Mouse (Mus musculus): ENCODE results near the gene Gm6763. TPM values are rescaled to one million over a fixed set of nuclear protein-coding genes. Genes with fewer than 3 reads are reported as not detected.
"Not testable (repeated sequence)": the region's sequence is repeated elsewhere in the genome, so short reads cannot be mapped to it uniquely, and the experiment has no call there.

The Gm6763 gene
- polyA plus RNA-seq (2015; fragmentation: Nextera tagmentation; extraction: Ambion mirVana), result not detected in 2 replicates

DNA sequence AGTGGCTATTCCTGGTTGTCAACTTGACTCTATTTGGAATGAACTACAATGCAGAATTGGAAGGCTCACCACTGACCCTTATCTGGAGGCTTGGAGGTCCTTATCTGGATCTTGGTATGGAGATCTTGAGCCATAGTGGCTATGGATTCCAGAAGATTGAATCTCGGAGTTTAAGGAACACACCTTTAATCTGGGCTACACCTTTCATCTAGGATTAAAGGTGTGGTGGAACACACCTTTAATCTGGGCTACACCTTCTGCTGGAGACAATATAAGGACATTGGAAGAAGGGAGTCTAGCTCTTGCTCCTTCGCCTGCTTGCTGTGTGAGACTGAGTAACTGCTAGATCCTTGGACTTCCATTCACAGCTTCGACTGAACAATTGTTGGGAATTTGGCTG, at the start of gene Gm6763:
TSS of gene Gm6763 (plus strand) at position 301 of the 400 bp plus-strand sequence.
- H3K4me3 ChIP-seq (replicated peaks); H3K9ac ChIP-seq; H3K27ac ChIP-seq; H3K9me3 ChIP-seq; H3K27me3 ChIP-seq (replicated peaks); ATAC-seq (ENCODE audit: insufficient read depth, low FRiP score, low read depth); H3K4me2 ChIP-seq; H3K36me3 ChIP-seq; H3K4me1 ChIP-seq: not testable (repeated sequence)
- WGBS, result no CpG with 5 or more reads among the region's 3 CpGs

DNA sequence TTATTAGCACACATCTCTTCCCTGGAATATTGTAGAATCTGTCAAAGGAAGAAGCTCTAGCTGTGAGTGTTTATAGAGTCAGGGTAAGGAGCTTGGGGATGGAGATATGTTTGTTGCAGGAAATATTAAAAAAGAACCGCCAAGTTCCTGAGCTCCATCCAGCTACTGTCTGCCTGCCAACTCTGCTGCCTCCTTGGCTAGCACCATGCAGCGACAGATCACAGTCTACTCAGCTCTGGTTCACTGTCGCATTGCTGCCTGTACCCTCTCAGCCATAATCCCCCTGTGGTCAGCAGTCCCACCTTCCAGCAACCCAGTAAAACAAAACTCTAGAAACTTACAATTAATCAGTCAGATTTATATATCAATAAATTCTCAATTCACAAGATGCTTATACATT, 41.3 kb upstream of the Gm6763 start:
- Histone ChIP-seq H3K36me3 (no peaks in the 10 kb centered on the region), H3K27me3 (replicated peaks) (no peaks in the 10 kb centered on the region), H3K9me3 (no peaks in the 10 kb centered on the region), H3K9ac (no peak overlapping the region), H3K4me2 (no peak overlapping the region), H3K4me1 (no peaks in the 10 kb centered on the region), H3K27ac (no peak overlapping the region), H3K4me3 (replicated peaks) (no peak overlapping the region)
- no peak for ATAC-seq (ENCODE audit: insufficient read depth, low FRiP score, low read depth)
- WGBS, result 70% methylated on average over 3 of the region's 3 CpGs

DNA sequence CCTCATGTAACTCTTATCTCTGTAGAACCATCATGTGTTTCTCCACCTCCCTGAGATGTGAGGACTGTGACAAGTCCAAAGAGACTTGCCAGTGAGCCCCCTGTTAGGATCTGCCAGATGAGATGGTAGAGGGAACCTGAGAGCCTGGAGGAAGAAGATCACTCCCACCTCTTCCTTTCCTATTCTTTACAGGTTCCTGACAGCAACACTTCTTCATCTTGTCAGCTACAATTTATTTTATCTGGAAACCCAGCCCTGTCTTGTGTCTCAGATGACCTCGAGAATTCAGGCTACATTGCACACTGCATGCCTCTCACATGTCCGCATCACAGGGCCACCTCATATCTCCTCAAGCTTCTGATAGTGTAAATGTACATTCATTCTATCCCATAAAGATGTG, 33.0 kb upstream of the Gm6763 start:
- Histone ChIP-seq H3K27ac (no peak overlapping the region), H3K9ac (no peak overlapping the region), H3K27me3 (replicated peaks) (no peaks in the 10 kb centered on the region), H3K36me3 (no peaks in the 10 kb centered on the region), H3K9me3 (no peaks in the 10 kb centered on the region), H3K4me2 (no peak overlapping the region), H3K4me1 (no peaks in the 10 kb centered on the region), H3K4me3 (replicated peaks) (no peak overlapping the region)
- 56% methylated on average over 2 of the region's 2 CpGs for WGBS
- no peak for ATAC-seq (ENCODE audit: insufficient read depth, low FRiP score, low read depth)

- H3K36me3 ChIP-seq; ATAC-seq (ENCODE audit: insufficient read depth, low FRiP score, low read depth); H3K27me3 ChIP-seq (replicated peaks); H3K4me1 ChIP-seq; H3K27ac ChIP-seq; H3K9me3 ChIP-seq; H3K9ac ChIP-seq; H3K4me2 ChIP-seq; H3K4me3 ChIP-seq (replicated peaks): not testable (repeated sequence)
- WGBS, result no CpG with 5 or more reads among the region's 3 CpGs
Observed at GRCm38 (mm10) chr10:104142687-104143086, 8.6 kb upstream of the Gm6763 start, which contains the start of gene Gm21293. TSS of gene Gm21293 (plus strand) at chr10:104142987.

- not testable (repeated sequence) for H3K27ac ChIP-seq; H3K36me3 ChIP-seq; H3K27me3 ChIP-seq (replicated peaks); H3K9ac ChIP-seq; H3K4me2 ChIP-seq; H3K9me3 ChIP-seq; H3K4me3 ChIP-seq (replicated peaks); H3K4me1 ChIP-seq; ATAC-seq (ENCODE audit: insufficient read depth, low FRiP score, low read depth)
- WGBS, result no CpG with 5 or more reads among the region's 3 CpGs
Observed at GRCm38 (mm10) chr10:104159706-104160105, 8.4 kb downstream of the Gm6763 start, which contains the start of gene Gm8764. TSS of gene Gm8764 (plus strand) at chr10:104160006.

GRCm38 (mm10) chr10:104168215-104168614, 16.9 kb downstream of the Gm6763 start, which contains the start of gene Gm21304:
TSS of gene Gm21304 (plus strand) at chr10:104168515.
- H3K4me3 ChIP-seq (replicated peaks); ATAC-seq (ENCODE audit: insufficient read depth, low FRiP score, low read depth); H3K27me3 ChIP-seq (replicated peaks); H3K27ac ChIP-seq; H3K36me3 ChIP-seq; H3K4me2 ChIP-seq; H3K4me1 ChIP-seq; H3K9me3 ChIP-seq; H3K9ac ChIP-seq: not testable (repeated sequence)
- WGBS, result no CpG with 5 or more reads among the region's 3 CpGs

- ATAC-seq (ENCODE audit: insufficient read depth, low FRiP score, low read depth); H3K9ac ChIP-seq: not testable (repeated sequence)
- WGBS, result no CpG with 5 or more reads among the region's 3 CpGs
Observed at GRCm38 (mm10) chr10:104176724-104177123, 25.4 kb downstream of the Gm6763 start, which contains the start of gene Gm21312. TSS of gene Gm21312 (plus strand) at chr10:104177024.

GRCm38 (mm10) chr10:104185233-104185632, 33.9 kb downstream of the Gm6763 start, which contains the start of gene Gm20765:
TSS of gene Gm20765 (plus strand) at chr10:104185533.
- not testable (repeated sequence) for H3K27ac ChIP-seq; H3K4me3 ChIP-seq (replicated peaks); H3K9ac ChIP-seq; H3K4me1 ChIP-seq; ATAC-seq (ENCODE audit: insufficient read depth, low FRiP score, low read depth); H3K4me2 ChIP-seq; H3K36me3 ChIP-seq; H3K9me3 ChIP-seq; H3K27me3 ChIP-seq (replicated peaks)
- no CpG with 5 or more reads among the region's 3 CpGs for WGBS

More at GRCm38 (mm10) chr10:104176724-104177123, 25.4 kb downstream of the Gm6763 start, which contains the start of gene Gm21312:
- H3K4me1 ChIP-seq; H3K27me3 ChIP-seq (replicated peaks); H3K27ac ChIP-seq; H3K9me3 ChIP-seq; H3K4me3 ChIP-seq (replicated peaks); H3K36me3 ChIP-seq; H3K4me2 ChIP-seq: not testable (repeated sequence)

DNA sequence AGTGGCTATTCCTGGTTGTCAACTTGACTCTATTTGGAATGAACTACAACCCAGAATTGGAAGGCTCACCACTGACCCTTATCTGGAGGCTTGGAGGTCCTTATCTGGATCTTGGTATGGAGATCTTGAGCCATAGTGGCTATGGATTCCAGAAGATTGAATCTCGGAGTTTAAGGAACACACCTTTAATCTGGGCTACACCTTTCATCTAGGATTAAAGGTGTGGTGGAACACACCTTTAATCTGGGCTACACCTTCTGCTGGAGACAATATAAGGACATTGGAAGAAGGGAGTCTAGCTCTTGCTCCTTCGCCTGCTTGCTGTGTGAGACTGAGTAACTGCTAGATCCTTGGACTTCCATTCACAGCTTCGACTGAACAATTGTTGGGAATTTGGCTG, 42.4 kb downstream of the Gm6763 start, which contains the start of gene Gm4340:
TSS of gene Gm4340 (plus strand) at position 301 of the 400 bp plus-strand sequence.
- H3K4me1 ChIP-seq; H3K4me2 ChIP-seq; H3K36me3 ChIP-seq; H3K9ac ChIP-seq; ATAC-seq (ENCODE audit: insufficient read depth, low FRiP score, low read depth); H3K27me3 ChIP-seq (replicated peaks); H3K4me3 ChIP-seq (replicated peaks); H3K9me3 ChIP-seq; H3K27ac ChIP-seq: not testable (repeated sequence)
- WGBS, result no CpG with 5 or more reads among the region's 3 CpGs

Other genes with a start within 250 kb of the Gm6763 start
- not detected in 2 replicates for gene Gm21293, start 8.5 kb upstream of the Gm6763 start, polyA plus RNA-seq (2015; fragmentation: Nextera tagmentation; extraction: Ambion mirVana)
- not detected in 2 replicates for gene Gm8764, start 8.5 kb downstream of the Gm6763 start, polyA plus RNA-seq (2015; fragmentation: Nextera tagmentation; extraction: Ambion mirVana)
- gene Gm21304, start 17.0 kb downstream of the Gm6763 start, polyA plus RNA-seq (2015; fragmentation: Nextera tagmentation; extraction: Ambion mirVana), result not detected in 2 replicates
- not detected in 2 replicates for gene Gm21312, start 25.5 kb downstream of the Gm6763 start, polyA plus RNA-seq (2015; fragmentation: Nextera tagmentation; extraction: Ambion mirVana)
- not detected in 2 replicates for gene Gm20765, start 34.0 kb downstream of the Gm6763 start, polyA plus RNA-seq (2015; fragmentation: Nextera tagmentation; extraction: Ambion mirVana)
- gene Gm4340, start 42.5 kb downstream of the Gm6763 start, polyA plus RNA-seq (2015; fragmentation: Nextera tagmentation; extraction: Ambion mirVana), result not detected in 2 replicates